Mouse (Mus musculus) v-Abl transformed pro-B cells (cell line): ENCODE measurements around the gene Mief1.

Source experiments
- in situ Hi-C, 2 experiments: fragments of 400-800 bp; cut with MboI; formaldehyde crosslinking; loops; one replicate each; pipeline ENCODE4 v1.15.1; 2025; ENCODE audit not compliant: unreplicated experiment in 2 of 2

Mief1 gene

DNA sequence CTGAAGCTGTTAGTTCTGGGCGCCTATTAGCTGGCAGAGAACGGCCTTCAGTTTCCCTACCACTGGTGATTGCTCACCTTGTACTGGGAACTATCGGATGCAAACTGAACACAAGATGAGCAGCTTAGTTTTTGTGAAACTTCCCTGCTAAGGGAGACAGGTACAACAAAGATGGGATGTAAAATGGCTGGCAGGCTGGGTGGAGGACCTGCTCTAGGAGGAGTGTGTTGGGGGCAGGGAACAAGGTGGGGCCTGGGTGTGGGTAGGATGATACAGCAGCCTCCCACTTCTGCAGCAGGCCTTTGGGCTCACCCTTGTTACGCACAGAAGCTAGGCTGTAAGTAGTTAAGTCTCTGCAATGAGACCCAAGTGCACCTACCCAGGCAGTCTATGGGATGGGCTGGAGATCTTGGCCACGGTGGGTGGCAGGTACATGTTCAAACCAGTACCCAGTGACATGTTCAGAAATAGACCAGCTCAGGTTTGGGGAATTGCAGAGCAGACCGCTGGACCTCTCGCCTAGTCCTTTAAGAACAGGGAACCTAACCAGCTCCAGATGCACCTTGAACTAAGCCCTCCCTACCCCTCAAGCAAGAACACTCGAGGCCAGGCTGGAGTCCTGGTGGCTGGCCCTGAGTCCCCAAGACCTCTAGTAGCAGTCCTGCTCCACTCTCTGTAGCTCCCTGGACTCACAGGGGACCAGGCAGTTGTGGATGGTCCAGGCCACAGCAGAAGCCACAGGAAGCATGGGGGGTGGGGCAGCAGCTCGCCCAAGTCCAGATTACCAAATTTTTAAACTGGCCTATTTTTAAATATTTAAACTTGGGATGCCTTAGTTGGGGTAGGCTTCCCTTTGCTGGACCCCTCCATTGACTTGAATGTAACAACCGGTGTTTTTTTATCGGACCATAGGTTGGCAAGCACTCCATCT, 24.7 kb downstream of the Mief1 start:
- in situ Hi-C loops, result loop anchor here (25.0 kb wide), 2 partner anchors 679 to 1104 kb away; partner anchors contain the start of genes Adsl (in 1 of the 2) and Slc25a17 (in 1 of the 2)

DNA sequence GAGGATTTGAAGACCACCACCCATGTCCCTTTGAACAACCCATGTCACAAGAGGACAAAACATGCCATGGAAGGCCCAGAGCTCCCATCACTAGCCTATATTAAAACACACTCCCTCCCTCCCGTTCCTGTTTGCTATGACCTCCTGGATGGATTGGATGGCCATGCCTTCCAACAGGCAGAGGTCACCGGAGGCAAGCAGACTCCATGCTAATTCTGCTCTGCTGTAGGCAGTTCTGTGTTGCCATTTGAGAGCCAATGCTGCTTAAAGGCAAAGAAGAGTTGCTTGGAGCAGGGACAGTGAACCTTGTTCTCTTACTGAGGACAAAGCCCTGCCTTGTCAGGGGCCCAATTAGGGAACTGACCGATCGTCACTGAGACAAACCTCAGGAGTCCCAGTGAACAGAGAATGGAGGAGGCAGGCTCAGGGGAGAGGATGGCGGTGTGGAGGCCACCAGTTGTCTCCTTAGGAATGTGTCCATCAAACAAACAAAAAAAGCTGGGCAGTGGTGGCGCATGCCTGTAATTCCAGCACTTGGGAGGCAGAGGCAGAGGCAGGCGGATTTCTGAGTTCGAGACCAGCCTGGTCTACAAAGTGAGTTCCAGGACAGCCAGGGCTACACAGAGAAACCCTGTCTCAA, 25.7 kb downstream of the Mief1 start:
- in situ Hi-C loops, result loop anchor here (5.0 to 25.0 kb wide), 5 partner anchors 32 to 1103 kb away; partner anchors contain the start of genes Adsl (in 1 of the 2) and Slc25a17 (in 1 of the 2)

DNA sequence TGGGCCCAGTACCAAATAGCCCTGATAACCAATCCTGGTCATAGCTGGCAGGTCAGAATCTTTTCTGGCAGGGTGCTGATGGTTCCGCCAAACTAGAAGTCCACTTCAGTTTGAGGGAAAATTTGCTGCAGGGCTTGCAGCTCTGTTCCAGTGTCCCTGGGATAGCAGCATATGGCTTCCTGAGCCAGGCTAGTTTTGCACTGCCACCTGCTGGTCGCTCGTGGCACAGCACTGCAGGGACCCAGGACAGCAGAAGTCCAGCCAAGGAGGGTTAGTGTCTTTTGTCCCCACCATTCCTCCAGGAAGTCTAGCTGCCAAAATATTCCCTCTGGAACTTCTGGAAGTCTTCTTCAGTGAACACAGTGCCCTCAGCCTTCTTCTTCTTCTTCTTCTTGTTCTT, 26.9 kb downstream of the Mief1 start:
- in situ Hi-C loops, result loop anchor here (5.0 to 25.0 kb wide), 5 partner anchors 33 to 1102 kb away; partner anchors contain the start of genes Adsl (in 1 of the 2) and Slc25a17 (in 1 of the 2)

GRCm38 (mm10) chr15:80261100-80261499, 27.3 kb downstream of the Mief1 start:
- in situ Hi-C loops, result loop anchor here (5.0 to 25.0 kb wide), 5 partner anchors 34 to 1101 kb away; partner anchors contain the start of genes Adsl (in 1 of the 2) and Slc25a17 (in 1 of the 2)

DNA sequence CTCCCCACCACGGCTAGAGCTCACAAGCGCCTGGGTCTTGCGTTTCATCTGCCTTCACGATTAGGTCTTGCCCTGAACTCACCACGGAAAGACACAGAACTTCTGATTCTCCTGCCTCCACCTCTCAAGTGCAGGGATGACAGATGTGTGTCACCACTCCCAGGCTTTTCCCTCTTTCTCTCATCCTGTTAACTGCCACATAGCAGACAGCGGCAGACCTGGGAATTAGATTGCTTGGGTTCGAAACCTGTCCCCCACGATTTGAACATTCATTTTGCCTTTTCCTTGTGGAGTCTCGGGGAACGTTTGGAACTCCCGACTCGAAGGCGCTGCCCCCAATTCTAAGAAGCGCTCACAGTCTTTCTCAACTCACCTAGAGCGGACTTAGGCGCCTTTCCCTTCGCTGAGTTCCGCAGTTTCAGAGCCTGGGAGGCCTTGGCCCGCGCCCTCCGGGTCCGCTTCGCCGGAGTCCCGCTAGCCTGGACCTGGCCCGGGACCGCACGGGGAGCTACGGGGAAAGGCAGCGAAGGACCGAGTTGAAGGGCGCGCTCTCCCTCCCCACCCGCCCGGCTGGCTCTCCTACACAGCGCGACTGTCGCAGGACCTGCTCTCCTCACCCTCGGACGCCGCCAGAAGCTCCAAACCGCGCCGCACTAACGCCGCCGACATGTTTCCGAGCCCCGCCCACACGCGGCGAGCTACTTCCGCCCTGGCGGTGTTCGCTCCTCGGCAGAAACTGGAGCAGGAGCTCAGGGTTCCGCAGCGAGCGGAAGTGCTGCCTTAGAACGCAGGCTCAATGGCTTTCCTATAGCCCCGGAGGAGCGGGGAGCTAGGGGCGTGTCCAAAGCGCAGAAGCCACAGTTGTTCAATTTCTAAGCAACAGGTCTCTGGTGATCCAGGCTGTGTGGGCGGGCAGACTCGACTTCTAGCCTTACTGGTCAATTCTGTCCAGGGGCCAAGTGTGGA, 30.1 kb downstream of the Mief1 start, which contains the start of gene Rps19bp1:
Rps19bp1 (minus strand) TSS at position 706 of the 966 bp plus-strand sequence.
- in situ Hi-C loops, result loop anchor here (5.0 to 25.0 kb wide), 5 partner anchors 37 to 1098 kb away; partner anchors contain the start of genes Adsl (in 1 of the 2) and Slc25a17 (in 1 of the 2)

DNA sequence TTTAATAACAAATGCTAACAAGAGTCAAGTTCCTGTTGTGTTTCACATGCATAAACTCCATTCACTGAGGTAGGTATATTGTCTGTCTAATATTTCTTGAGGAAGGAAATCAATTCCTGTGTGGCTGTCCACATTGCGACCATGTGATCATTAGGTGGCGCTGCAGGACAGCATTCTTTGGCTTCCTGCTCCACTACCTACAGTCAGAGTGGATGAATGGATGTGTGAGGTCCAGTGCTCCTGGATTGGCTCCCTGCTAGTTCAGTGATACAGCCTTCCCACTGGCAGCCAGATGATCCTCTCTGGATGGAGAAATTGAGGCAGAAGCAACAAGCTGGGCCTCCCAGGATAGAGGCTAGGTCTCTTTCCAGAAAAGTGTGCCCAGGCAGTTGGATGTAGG, 32.5 kb downstream of the Mief1 start:
- in situ Hi-C loops, result loop anchor here (5.0 to 25.0 kb wide), 8 partner anchors 366 to 1096 kb away; partner anchors contain the start of genes Adsl (in 1 of the 2) and Slc25a17 (in 1 of the 2)

- in situ Hi-C loops, result loop anchor here (25.0 kb wide), 2 partner anchors 665 to 1090 kb away; partner anchors contain the start of genes Adsl (in 1 of the 2) and Slc25a17 (in 1 of the 2)
Observed at GRCm38 (mm10) chr15:80271858-80272396, 38.1 kb downstream of the Mief1 start.

DNA sequence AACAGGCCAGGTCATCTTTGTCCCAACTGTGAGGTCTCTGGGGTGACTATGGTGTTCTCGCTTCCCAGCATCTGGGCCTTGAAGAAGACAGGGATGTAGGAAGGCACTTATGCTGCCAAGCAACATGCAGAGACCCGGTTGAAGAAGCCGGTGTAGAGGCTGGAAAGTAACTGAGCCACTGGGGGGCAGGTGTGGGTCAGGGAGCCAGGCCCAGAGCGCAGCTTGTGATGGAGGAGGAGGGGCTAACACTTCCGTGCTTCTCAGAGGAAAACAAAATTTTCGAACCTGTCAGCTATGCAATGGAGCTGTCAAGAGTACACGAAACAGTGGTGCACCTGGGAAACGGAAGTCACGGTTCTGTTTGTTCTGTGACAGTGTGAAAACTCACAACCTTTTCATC, 43.3 kb downstream of the Mief1 start:
- in situ Hi-C loops, result no loop called here

GRCm38 (mm10) chr15:80277625-80278024, 43.8 kb downstream of the Mief1 start:
- in situ Hi-C loops, result no loop called here

GRCm38 (mm10) chr15:80278121-80278759, 44.4 kb downstream of the Mief1 start:
- in situ Hi-C loops, result no loop called here

DNA sequence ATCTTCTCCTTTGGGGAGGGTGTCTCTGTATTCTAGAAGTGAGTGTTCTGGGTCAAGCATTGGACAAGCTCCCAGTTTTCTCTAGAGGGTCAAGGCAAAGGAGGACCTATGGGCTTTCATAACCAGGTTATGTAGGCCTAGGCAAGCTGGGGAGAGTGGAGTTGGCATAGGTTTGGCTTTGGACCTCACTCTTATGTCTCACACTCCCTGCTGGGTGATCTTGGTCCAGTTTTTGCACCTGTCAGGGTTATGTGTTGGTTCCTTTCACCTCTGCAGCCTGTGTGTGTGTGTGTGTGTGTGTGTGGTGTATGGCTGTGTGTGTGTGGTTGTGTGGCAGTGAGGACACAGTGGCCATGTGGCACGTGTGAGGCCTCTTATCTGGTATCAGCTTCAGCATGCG, 45.2 kb downstream of the Mief1 start:
- in situ Hi-C loops, result no loop called here

DNA sequence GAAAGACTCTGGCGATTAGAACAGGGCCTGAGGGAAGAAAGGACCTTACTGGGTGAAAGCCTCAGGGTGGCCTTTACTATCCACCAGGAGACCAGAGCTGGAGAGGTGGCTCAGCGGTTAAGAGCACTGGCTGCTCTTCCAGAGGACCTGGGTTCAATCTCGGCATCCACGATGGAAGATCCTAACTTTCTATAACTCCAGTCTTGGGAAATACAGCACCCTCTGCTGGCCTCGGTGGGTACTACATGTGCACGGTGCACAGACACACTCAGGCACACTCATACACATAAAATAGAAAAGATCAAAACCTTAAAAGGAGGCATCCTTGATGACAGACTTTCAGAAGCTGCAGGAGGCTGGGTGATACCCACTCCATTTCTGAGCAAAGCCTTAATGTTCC, 46.8 kb downstream of the Mief1 start:
- in situ Hi-C loops, result loop anchor here (5.0 kb wide), 2 partner anchors 277 to 337 kb away; no protein-coding TSS in a partner anchor

DNA sequence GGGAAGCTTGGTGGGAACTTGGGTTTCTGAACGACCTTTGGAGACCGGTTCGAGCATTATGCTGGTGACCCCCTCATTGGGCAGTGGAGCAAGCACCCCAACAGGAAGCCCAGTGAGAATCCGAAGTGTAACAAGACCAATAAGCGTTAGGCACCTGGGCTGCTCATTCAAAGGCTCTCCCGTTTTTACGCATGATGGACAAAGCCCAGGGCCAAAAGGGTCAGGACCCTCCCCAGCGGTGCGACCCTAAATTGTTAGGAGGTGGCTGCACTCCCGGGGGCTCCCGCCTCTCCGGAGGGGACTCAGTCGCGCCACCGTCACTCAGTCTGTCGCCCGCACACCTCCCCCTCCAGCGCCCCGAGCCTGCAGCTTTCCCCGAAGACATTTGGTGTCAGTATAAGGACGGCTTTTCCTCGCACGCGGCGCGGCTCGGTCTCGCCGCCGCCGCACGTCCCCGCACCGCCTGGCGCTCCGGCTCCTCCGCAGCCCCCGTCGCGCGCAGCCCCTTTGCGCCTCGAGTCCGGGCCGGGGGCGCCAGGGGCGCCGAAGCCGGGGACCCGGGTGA, 53.1 kb downstream of the Mief1 start, which contains the start of gene Cacna1i:
Cacna1i (plus strand) TSS at position 388 of the 565 bp plus-strand sequence.
- in situ Hi-C loops, result no loop called here

DNA sequence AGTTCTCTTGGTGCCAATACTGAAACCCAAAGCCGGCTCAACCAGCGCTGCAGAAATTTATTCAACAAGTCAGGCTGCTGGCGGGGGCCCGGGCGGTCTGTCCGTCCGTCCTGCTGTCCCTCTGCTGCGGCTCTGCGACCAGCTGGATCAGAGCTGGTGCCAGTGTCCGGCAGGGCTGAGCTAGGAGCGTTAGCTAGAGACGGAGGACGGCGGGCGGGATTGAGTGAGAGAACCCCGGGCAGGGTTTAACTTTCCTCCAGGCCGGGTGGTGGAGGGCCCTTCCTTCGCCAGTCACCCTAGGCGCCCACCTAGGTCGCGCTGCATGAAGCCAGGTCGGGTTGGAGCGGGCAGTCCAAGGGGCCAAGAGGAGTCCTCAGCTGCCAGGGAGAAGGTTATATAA, 54.2 kb downstream of the Mief1 start:
- in situ Hi-C loops, result no loop called here

DNA sequence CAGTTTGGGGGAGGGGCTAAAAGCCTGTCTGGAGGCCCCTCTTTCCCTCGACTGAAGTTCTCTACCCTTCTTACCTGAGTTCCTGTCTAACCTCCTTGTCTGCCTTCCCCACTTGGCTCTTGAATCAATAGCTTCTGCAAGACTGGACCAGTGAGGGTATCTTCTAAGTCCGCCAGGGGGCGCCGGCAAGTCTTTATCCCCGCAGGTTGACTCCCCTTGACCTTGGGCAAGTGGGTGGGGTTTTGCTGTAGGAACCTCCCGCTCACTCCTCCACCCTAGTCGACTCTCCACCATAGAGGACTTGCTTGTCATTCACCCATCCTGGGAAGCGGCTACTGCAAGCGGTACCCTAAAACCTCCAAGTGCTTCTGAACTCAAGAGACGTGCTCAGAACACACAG, 55.6 kb downstream of the Mief1 start:
- in situ Hi-C loops, result no loop called here

DNA sequence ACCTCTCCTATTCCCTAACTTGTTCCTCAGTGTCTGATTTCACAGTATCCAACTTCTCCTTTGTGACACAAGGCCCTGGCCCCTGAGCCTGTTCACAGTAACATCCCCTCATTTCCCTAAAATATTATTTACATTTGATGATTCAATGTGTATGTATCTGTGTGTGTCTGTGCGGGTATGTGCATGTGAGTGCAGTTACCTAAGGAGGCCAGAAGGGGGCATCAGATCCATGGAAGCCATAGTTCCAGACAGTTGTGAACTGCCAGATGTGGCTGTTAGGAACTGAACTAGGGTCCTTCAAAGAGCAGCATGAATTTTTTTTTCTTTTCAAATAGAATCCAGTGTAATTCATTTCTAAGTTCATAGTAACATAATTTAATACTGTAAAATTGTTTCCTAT, 63.3 kb downstream of the Mief1 start:
- in situ Hi-C loops, result loop anchor here (10.0 kb wide), 2 partner anchors 178 to 198 kb away; no protein-coding TSS in a partner anchor
